Mouse (Mus musculus) gastrocnemius, postnatal 36 days (tissue): ENCODE results near the gene Trappc10. TPM values are rescaled to one million over a fixed set of nuclear protein-coding genes. Genes with fewer than 3 reads are reported as not detected.

Experiments used
- DNase-seq, 2 experiments: peaks; one replicate each; pipeline ENCODE4 v3.0.0; 2022
- intact Hi-C: fragments of 180-260 bp; cut with DNase I; formaldehyde crosslinking; loops from one replicate; pipeline ENCODE4 v1.15.1; 2025
- total RNA-seq, 2 experiments: library from RNA; stranded (reverse); gene quantifications; 2 replicates each; pipeline ENCODE4 v1.2.3; 2021

Trappc10 gene
- total RNA-seq, 2 experiments from 2014 or later, result 32.7 to 33.1 TPM

- intact Hi-C loops, result no loop called here
- no peak for DNase-seq
Observed at GRCm38 (mm10) chr10:78259702-78260101, 15.3 kb upstream of the Trappc10 start.

- DNase-seq, result no peak
- intact Hi-C loops, result no loop called here
Observed at GRCm38 (mm10) chr10:78259230-78259629, 14.8 kb upstream of the Trappc10 start.

- no peak for DNase-seq
- intact Hi-C loops, result no loop called here
Observed at GRCm38 (mm10) chr10:78258142-78258675, 13.8 kb upstream of the Trappc10 start.

GRCm38 (mm10) chr10:78255646-78256059 is 11.2 kb upstream of the Trappc10 start:
- no peak for DNase-seq
- intact Hi-C loops, result no loop called here

- intact Hi-C loops, result no loop called here
Observed at GRCm38 (mm10) chr10:78247206-78247605, 2.8 kb upstream of the Trappc10 start.

GRCm38 (mm10) chr10:78246725-78247124 is 2.3 kb upstream of the Trappc10 start:
- no peak for DNase-seq
- intact Hi-C loops, result no loop called here

More at GRCm38 (mm10) chr10:78247206-78247605, 2.8 kb upstream of the Trappc10 start:
- no peak for DNase-seq

GRCm38 (mm10) chr10:78245225-78245547 is 745 bp upstream of the Trappc10 start:
- intact Hi-C loops, result no loop called here
- no peak for DNase-seq

GRCm38 (mm10) chr10:78244058-78244437 is 393 bp downstream of the Trappc10 start:
- intact Hi-C loops, result no loop called here
- DNase-seq, result no peak

- DNase-seq, result no peak
Observed at GRCm38 (mm10) chr10:78238926-78239325, 5.5 kb downstream of the Trappc10 start.

GRCm38 (mm10) chr10:78238297-78238696 is 6.1 kb downstream of the Trappc10 start:
- no peak for DNase-seq
- intact Hi-C loops, result no loop called here

More at GRCm38 (mm10) chr10:78238926-78239325, 5.5 kb downstream of the Trappc10 start:
- intact Hi-C loops, result no loop called here

- intact Hi-C loops, result no loop called here
- no peak for DNase-seq
Observed at GRCm38 (mm10) chr10:78237809-78238208, 6.6 kb downstream of the Trappc10 start.

GRCm38 (mm10) chr10:78236885-78237629 is 7.4 kb downstream of the Trappc10 start:
- DNase-seq, result no peak
- intact Hi-C loops, result no loop called here

GRCm38 (mm10) chr10:78233756-78234155 is 10.7 kb downstream of the Trappc10 start:
- no peak for DNase-seq
- intact Hi-C loops, result no loop called here

- no peak for DNase-seq
- intact Hi-C loops, result no loop called here
Observed at GRCm38 (mm10) chr10:78233161-78233560, 11.3 kb downstream of the Trappc10 start.

GRCm38 (mm10) chr10:78232301-78232980 is 12.0 kb downstream of the Trappc10 start:
- intact Hi-C loops, result no loop called here
- DNase-seq, result no peak

- intact Hi-C loops, result no loop called here
- DNase-seq, result no peak
Observed at GRCm38 (mm10) chr10:78228560-78228928, 15.9 kb downstream of the Trappc10 start.

- intact Hi-C loops, result no loop called here
- no peak for DNase-seq
Observed at GRCm38 (mm10) chr10:78227875-78228559, 16.4 kb downstream of the Trappc10 start.

- DNase-seq, result no peak
- intact Hi-C loops, result no loop called here
Observed at GRCm38 (mm10) chr10:78224136-78224535, 20.3 kb downstream of the Trappc10 start.

- no peak for DNase-seq
Observed at GRCm38 (mm10) chr10:78222908-78223307, 21.5 kb downstream of the Trappc10 start.

GRCm38 (mm10) chr10:78221315-78221714 is 23.1 kb downstream of the Trappc10 start:
- intact Hi-C loops, result no loop called here
- DNase-seq, result no peak

More at GRCm38 (mm10) chr10:78222908-78223307, 21.5 kb downstream of the Trappc10 start:
- intact Hi-C loops, result no loop called here

GRCm38 (mm10) chr10:78219528-78219927 is 24.9 kb downstream of the Trappc10 start:
- intact Hi-C loops, result no loop called here
- no peak for DNase-seq
